8 mouse cellular contexts compared by ENCODE assay signal in the genomic region with DNA sequence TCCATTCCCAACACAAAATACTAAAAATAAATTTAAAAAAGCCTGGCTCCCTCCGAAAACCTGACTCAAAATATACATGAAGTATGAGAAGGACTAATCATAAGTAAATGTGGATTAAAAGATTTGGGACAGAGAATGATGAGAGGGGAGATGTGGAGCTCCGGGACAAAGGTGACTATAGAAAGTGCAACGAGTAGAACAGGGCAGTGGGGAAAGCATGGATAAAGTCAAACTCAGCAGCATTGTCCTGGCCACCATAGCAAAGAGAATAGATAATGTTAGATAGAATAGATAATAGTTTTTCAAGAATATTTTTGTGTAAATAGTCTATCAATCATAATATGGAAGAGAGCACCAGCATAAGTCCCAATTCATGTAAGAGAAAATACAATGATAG. TPM values are rescaled to one million over a fixed set of nuclear protein-coding genes. Genes with fewer than 3 reads are reported as not detected.
DNase-seq lines count a peak whose midpoint lies in the region; ATAC-seq lines count a peak whose summit lies in the region.

No protein-coding gene starts in this region.

- no peak for DNase-seq in neural tube, embryonic 11.5 days (ENCODE audit: low spot score)
- no peak for DNase-seq in neural tube, embryonic 10.5 days (ENCODE audit: extremely low spot score, low spot score)
- DNase-seq in right cerebral cortex, postnatal 4 days, result no peak
- no peak for DNase-seq in urinary bladder, adult 2 months (ENCODE audit: low spot score)
- DNase-seq in thymus, postnatal 10 days (ENCODE audit: low spot score in 2 of 2), result no peak

- no peak for ATAC-seq in erythroblast, adult 5-6 weeks (replicated peaks; ENCODE audit: low FRiP score, poor library complexity, severe bottlenecking)
- peak; percentile 11; the same call in 1 of the 2 replicates for ATAC-seq in neural tube, embryonic 11.5 days (ENCODE audit: insufficient read depth, low FRiP score, low TSS enrichment)
- ATAC-seq in liver, embryonic 16.5 days (ENCODE audit: low read depth), result no peak

- peak overlapping the region; percentile 86 for H3K9ac ChIP-seq in neural tube, embryonic 11.5 days (ENCODE audit: low read length)
- H3K9ac ChIP-seq in liver, embryonic 16.5 days (ENCODE audit: low read depth, low read length), result no peak overlapping the region

- H3K27ac ChIP-seq in neural tube, embryonic 11.5 days (ENCODE audit: low read depth, low read length), result no peak overlapping the region
- no peak overlapping the region for H3K27ac ChIP-seq in liver, embryonic 16.5 days (ENCODE audit: low read length)

- H3K4me1 ChIP-seq in erythroblast, embryonic 14.5 days (ENCODE audit: control insufficient read depth), result peaks cover 3% of the 10 kb centered on the region
- no peaks in the 10 kb centered on the region for H3K4me1 ChIP-seq in neural tube, embryonic 11.5 days (ENCODE audit: control insufficient read depth, insufficient read depth, low read length)
- no peaks in the 10 kb centered on the region for H3K4me1 ChIP-seq in liver, embryonic 16.5 days (ENCODE audit: control insufficient read depth, low read depth, low read length)

- H3K27me3 ChIP-seq in erythroblast, embryonic 14.5 days (ENCODE audit: control insufficient read depth), result no peaks in the 10 kb centered on the region
- no peaks in the 10 kb centered on the region for H3K27me3 ChIP-seq in neural tube, embryonic 11.5 days (ENCODE audit: control insufficient read depth, insufficient read depth, low read length)
- no peaks in the 10 kb centered on the region for H3K27me3 ChIP-seq in liver, embryonic 16.5 days (ENCODE audit: control insufficient read depth, insufficient read depth, low read depth, low read length)

- H3K9me3 ChIP-seq in erythroblast, embryonic 14.5 days (ENCODE audit: control insufficient read depth, low read length), result no peaks in the 10 kb centered on the region
- H3K9me3 ChIP-seq in neural tube, embryonic 11.5 days (ENCODE audit: control insufficient read depth, low read length), result no peaks in the 10 kb centered on the region
- H3K9me3 ChIP-seq in liver, embryonic 16.5 days (replicated peaks; ENCODE audit: control insufficient read depth, low read length), result no peaks in the 10 kb centered on the region

- peak overlapping the region; percentile 41 for H3K4me2 ChIP-seq in neural tube, embryonic 11.5 days (ENCODE audit: low read depth)
- peak overlapping the region; percentile 51 for H3K4me2 ChIP-seq in liver, embryonic 16.5 days (ENCODE audit: low read depth, low read length)

- peak overlapping the region; percentile 59 for H3K4me3 ChIP-seq in erythroblast, embryonic 14.5 days (replicated peaks)
- H3K4me3 ChIP-seq in neural tube, embryonic 11.5 days (ENCODE audit: low read depth, low read length), result peak overlapping the region; percentile 63
- peak overlapping the region; percentile 66 for H3K4me3 ChIP-seq in liver, embryonic 16.5 days (ENCODE audit: low read depth, low read length)

- WGBS in neural tube, embryonic 11.5 days, result 76% methylated on average over 3 of the region's 3 CpGs
- WGBS in liver, embryonic 16.5 days (ENCODE audit: insufficient replicate concordance), result 59% methylated on average over 3 of the region's 3 CpGs

- no peaks in the 10 kb centered on the region for H3K36me3 ChIP-seq in erythroblast, embryonic 14.5 days (ENCODE audit: control insufficient read depth)
- no peaks in the 10 kb centered on the region for H3K36me3 ChIP-seq in neural tube, embryonic 11.5 days (ENCODE audit: control insufficient read depth, insufficient read depth, low read length)
- H3K36me3 ChIP-seq in liver, embryonic 16.5 days (ENCODE audit: control insufficient read depth, insufficient read depth), result no peaks in the 10 kb centered on the region

RNA-seq across cellular contexts. Expression of a gene that starts 48.7 kb away (rescaled TPM):
- 0.02 TPM in 2 replicates for polyA plus RNA-seq in erythroblast, embryonic 14.5 days (2012)
- total RNA-seq in erythroblast, adult 5-6 weeks (2015; ENCODE audit: low replicate concordance), result 2.1 and 6.5 TPM in 2 replicates
- total RNA-seq in erythroblast, adult 5-6 weeks (2017; ENCODE audit: low replicate concordance), result 5.4 and 6.2 TPM in 2 replicates
- 20.8 and 21.2 TPM in 2 replicates for polyA plus RNA-seq in neural tube, embryonic 11.5 days (2014; fragmentation: Nextera tagmentation; extraction: Ambion mirVana)
- polyA plus RNA-seq in liver, embryonic 16.5 days (2015; fragmentation: Nextera tagmentation; extraction: Ambion mirVana), result 2.2 and 2.4 TPM in 2 replicates
- 11.6 and 13.4 TPM in 2 replicates for polyA plus RNA-seq in urinary bladder, adult 2 months (2012; rRNA removed)
